Mouse (Mus musculus) midbrain, embryonic 16.5 days (tissue): Measurements from ENCODE around the gene Vmn1r220. TPM values are rescaled to one million over a fixed set of nuclear protein-coding genes. Genes with fewer than 3 reads are reported as not detected.
"Not testable (repeated sequence)": the region's sequence is repeated elsewhere in the genome, so short reads cannot be mapped to it uniquely, and the experiment has no call there.

Experiments used
- ATAC-seq: fragments of 200-750 bp; cut with Nextera tagmentation; 2 replicates; pipeline ENCODE4 v1.8.0; 2017; ENCODE audit warnings: moderate TSS enrichment
- H3K27ac ChIP-seq: fragments of 300-500 bp; sonication (generic); 2 replicates; pipeline ENCODE4 v1.5.1; 2014; ENCODE audit warnings: mild to moderate bottlenecking, low read length, mixed read lengths
- H3K27me3 ChIP-seq: fragments of 300-500 bp; sonication (generic); 2 replicates; pipeline ENCODE4 v1.6.1; 2014; ENCODE audit warnings: low read depth, low read length, mixed read lengths; ENCODE audit not compliant: control insufficient read depth, insufficient read depth
- H3K36me3 ChIP-seq: fragments of 300-500 bp; sonication (generic); 2 replicates; pipeline ENCODE4 v1.6.1; 2014; ENCODE audit warnings: mild to moderate bottlenecking, low read length, moderate library complexity, mixed read lengths; ENCODE audit not compliant: control insufficient read depth, insufficient read depth
- H3K4me1 ChIP-seq: fragments of 300-500 bp; sonication (generic); 2 replicates; pipeline ENCODE4 v1.6.1; 2014; ENCODE audit warnings: mild to moderate bottlenecking, low read length, mixed read lengths; ENCODE audit not compliant: control insufficient read depth, insufficient read depth
- H3K4me2 ChIP-seq: fragments of 300-500 bp; sonication (generic); 2 replicates; pipeline ENCODE4 v1.6.1; 2014; ENCODE audit warnings: mild to moderate bottlenecking, low read length, mixed read lengths
- H3K4me3 ChIP-seq: fragments of 300-500 bp; sonication (generic); 2 replicates; pipeline ENCODE4 v1.5.1; 2014; ENCODE audit warnings: low read depth, mild to moderate bottlenecking, low read length, moderate library complexity, mixed read lengths
- H3K9ac ChIP-seq: fragments of 300-500 bp; sonication (generic); 2 replicates; pipeline ENCODE4 v1.6.1; 2014; ENCODE audit warnings: low read depth, low read length, mixed read lengths
- H3K9me3 ChIP-seq: fragments of 300-500 bp; sonication (generic); replicated peaks from 2 replicates; pipeline ENCODE4 v1.6.1; 2014; ENCODE audit warnings: mild to moderate bottlenecking, low read length, mixed read lengths; ENCODE audit not compliant: control insufficient read depth, poor library complexity, severe bottlenecking
- WGBS: fragments of 180-500 bp; shearing (Covaris S2); extraction: QIAGEN DNeasy Blood & Tissue Kit; methylation state at CpG from one replicate; pipeline ENCODE4 v1.1.7; 2014; 5-methylcytosine and 5-hydroxymethylcytosine counted together
- polyA plus RNA-seq: library from polyadenylated mRNA; unstranded; fragments of >200 nt; fragmentation: Nextera tagmentation; extraction: Ambion mirVana; gene quantifications from 2 replicates; pipeline ENCODE4 v1.2.1, GENCODE M21; 2015

Vmn1r220 gene
- not detected in 2 replicates for polyA plus RNA-seq

DNA sequence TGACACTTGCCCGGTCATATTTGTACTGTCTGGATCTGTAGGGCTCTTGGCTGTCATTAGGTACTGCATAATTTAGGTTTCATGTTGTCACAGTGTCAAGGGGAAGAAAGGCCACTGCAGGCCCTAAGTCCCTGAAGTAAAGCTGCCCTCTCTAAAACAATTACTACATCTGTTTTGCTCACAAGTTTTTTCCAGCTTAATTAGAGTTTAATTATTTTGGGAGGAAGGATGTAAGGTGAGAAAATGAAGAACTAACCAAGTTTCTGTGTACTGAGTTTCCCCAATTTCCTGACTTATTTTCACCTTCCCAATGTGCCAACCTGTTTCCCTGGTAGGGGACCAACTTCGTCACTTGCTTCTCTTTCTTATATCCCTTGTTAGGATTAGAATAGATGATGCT, at the start of gene Vmn1r220:
Vmn1r220 (minus strand) TSS at position 101 of the 400 bp plus-strand sequence.
- Histone ChIP-seq H3K9me3 (no peaks in the 10 kb centered on the region), H3K4me2 (no peak within 1 kb of the TSS), H3K9ac (no peak within 1 kb of the TSS), H3K27me3 (no peaks in the 10 kb centered on the region), H3K4me1 (no peaks in the 10 kb centered on the region), H3K4me3 (no peak within 1 kb of the TSS), H3K27ac (no peak within 1 kb of the TSS), H3K36me3 (no peaks in the 10 kb centered on the region)
- 85% methylated on average over 2 of the region's 2 CpGs for WGBS
- ATAC-seq = no peak

DNA sequence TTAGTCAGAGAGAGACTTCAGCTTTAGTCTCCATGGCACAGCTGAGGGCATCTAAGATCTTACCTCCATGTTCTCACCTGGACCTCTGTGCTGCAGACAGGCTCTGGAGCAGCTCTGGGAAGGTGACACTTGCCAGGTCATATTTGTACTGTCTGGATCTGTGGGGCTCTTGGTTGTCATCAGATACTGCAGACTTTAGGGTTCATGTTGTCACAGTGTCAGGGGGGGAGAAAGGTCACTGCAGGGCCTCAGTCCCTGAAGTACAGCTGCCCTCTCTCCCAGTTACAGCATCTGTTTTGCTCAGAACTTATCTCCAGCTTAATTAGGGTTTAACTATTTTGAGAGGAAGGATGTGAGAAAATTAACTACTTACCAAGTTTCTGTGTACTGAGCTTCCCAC, 48.1 kb upstream of the Vmn1r220 start, which contains the start of gene Vmn1r222:
Vmn1r222 (minus strand) TSS at position 101 of the 400 bp plus-strand sequence.
- H3K4me3 ChIP-seq, H3K4me2 ChIP-seq, ATAC-seq, H3K27ac ChIP-seq, H3K27me3 ChIP-seq, H3K4me1 ChIP-seq, H3K9me3 ChIP-seq, H3K9ac ChIP-seq, H3K36me3 ChIP-seq: not testable (repeated sequence)

DNA sequence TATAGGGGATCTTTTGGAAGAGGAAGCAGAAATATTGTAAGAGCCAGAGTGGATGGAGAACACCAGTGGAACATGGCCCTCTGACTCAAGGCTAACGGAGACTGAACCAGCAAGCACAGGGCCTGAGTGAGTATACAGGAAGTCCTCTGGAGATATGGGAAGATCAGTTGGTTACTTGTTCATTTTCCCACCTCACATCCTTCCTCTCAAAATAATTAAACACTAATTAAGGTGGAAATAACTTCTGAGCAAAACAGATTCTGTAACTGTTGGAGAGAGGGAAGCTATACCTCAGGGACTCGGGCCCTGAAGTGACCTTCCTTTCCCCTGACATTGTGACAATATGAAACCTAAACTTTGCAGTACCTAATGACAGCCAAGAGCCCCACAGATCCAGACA, 26.1 kb upstream of the Vmn1r220 start, which contains the start of gene Vmn1r221:
Vmn1r221 (plus strand) TSS at position 301 of the 400 bp plus-strand sequence.
- H3K4me2 ChIP-seq, H3K4me1 ChIP-seq, H3K9ac ChIP-seq, H3K27me3 ChIP-seq, H3K36me3 ChIP-seq, H3K27ac ChIP-seq, H3K4me3 ChIP-seq, ATAC-seq, H3K9me3 ChIP-seq: not testable (repeated sequence)
- 93% methylated on average over 2 of the region's 2 CpGs for WGBS

DNA sequence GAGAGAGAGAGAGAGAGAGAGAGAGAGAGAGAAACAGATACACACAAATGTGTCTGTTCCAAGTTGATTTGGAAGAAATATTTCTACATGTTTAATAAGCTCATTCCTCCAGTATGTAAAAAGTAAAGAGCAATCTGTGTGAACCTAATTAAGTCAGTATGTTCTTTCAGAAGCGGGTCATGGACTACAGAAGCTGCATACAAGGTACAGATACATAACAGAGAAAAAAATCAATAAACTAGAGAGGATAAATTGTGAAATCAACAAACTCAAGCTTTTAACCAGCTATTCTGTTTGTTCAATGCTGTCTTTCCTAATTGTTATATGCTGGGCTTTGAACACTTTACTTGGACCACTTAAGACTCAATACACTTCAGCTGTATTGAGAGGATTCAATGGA, 16.1 kb upstream of the Vmn1r220 start:
- H3K27ac ChIP-seq, H3K36me3 ChIP-seq, H3K9me3 ChIP-seq, H3K27me3 ChIP-seq, H3K9ac ChIP-seq, ATAC-seq, H3K4me3 ChIP-seq, H3K4me2 ChIP-seq, H3K4me1 ChIP-seq: not testable (repeated sequence)
- WGBS = 75% methylated on average over 1 of the region's 1 CpGs

DNA sequence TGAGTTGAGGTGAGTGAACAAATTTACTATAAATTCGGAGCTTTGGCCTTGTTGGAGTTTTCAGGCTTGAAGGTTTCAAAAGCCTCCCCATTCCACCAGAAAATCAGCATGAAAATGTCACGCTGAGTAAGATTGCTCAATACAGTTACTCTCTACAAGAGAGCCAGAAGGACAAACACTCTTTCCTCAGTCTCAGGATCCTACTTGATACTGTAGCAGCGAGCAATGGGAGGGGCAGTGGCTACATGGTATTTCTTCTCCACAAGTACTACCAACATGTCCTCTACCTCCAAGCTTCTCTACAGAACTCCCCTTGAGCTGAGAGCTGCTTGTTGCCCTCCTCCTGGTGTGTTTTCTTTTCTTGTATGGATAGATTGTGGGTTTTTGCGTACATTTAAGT, 21.3 kb downstream of the Vmn1r220 start:
- H3K9me3 ChIP-seq, H3K4me1 ChIP-seq, H3K9ac ChIP-seq, ATAC-seq, H3K36me3 ChIP-seq, H3K27me3 ChIP-seq, H3K4me3 ChIP-seq, H3K27ac ChIP-seq, H3K4me2 ChIP-seq: not testable (repeated sequence)
- 87% methylated on average over 4 of the region's 4 CpGs for WGBS

DNA sequence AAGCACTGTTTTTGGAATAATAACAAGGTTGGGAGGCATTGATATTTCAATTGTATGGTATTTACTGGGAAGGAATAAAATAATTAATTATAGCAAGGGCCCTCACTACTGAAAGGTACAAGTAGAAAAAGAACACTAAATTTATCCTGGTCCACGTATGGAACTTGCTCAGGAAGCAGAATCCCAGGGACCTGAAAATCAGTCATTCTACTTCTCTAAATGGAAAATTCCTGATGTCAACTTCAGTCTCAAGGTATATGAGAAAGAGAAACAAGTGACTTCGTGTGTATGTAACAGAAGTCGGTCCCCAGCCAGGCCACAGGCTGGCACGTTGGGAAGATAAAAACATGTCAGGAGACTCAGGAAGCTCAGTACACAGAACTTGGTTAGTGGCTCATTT, 28.8 kb downstream of the Vmn1r220 start, which contains the start of gene Vmn1r219:
Vmn1r219 (plus strand) TSS at position 301 of the 400 bp plus-strand sequence.
- Histone ChIP-seq H3K9ac (no peak within 1 kb of the TSS), H3K27ac (no peak within 1 kb of the TSS), H3K9me3 (no peaks in the 10 kb centered on the region), H3K4me1 (no peaks in the 10 kb centered on the region), H3K36me3 (no peaks in the 10 kb centered on the region), H3K4me3 (no peak within 1 kb of the TSS), H3K27me3 (no peaks in the 10 kb centered on the region), H3K4me2 (no peak within 1 kb of the TSS)
- no peak for ATAC-seq
- 88% methylated on average over 4 of the region's 4 CpGs for WGBS

DNA sequence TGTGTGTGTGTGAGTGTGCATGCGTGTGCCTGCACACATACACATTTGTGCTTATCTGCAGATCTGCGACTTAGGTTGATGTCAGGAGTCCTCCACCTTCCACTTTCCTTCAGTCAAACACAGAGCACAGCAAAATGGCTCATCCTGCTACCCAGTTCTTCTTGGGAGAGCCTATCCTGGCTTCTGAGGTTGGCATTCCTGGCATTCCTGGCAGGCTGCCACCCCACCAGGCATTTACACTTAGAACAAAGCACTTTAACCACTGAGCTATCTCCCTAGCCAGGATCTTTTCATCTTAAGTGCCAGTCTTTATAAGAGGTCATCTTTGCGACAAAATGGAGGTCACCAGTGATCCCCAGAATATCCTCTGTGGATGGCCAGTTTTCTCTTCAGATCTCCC, 29.9 kb downstream of the Vmn1r220 start:
- no peak overlapping the region for H3K27ac ChIP-seq
- WGBS = 73% methylated on average over 3 of the region's 3 CpGs
- no peak overlapping the region for H3K4me2 ChIP-seq

DNA sequence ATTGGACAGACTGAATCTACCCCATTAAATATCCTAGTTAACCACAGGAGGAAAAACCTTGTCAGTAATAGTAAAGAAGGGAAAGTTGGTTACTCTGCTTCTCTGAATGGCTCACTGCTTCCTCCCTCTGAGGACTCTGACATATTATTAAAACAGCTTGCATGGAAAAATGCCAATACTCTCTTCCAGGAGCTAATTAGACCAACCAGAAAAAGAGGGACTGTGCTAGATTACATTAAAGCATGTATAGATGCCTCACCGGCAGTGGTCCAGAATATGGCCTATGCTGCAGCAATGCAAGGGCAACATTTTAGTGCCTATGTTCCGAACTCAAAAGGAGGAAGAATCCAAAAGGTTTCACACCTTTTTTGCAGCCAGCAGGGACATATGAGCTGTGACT, 48.9 kb downstream of the Vmn1r220 start:
- Histone ChIP-seq H3K4me3 (no peak overlapping the region), H3K9me3 (no peaks in the 10 kb centered on the region), H3K4me2 (no peak overlapping the region), H3K27me3 (no peaks in the 10 kb centered on the region), H3K4me1 (no peaks in the 10 kb centered on the region), H3K36me3 (no peaks in the 10 kb centered on the region), H3K27ac (no peak overlapping the region), H3K9ac (no peak overlapping the region)
- 91% methylated on average over 2 of the region's 2 CpGs for WGBS
- no peak for ATAC-seq

More for the DNA sequence above, 29.9 kb downstream of the Vmn1r220 start:
- no peak overlapping the region for H3K9ac ChIP-seq
- no peak overlapping the region for H3K4me3 ChIP-seq
- no peaks in the 10 kb centered on the region for H3K4me1 ChIP-seq
- no peaks in the 10 kb centered on the region for H3K9me3 ChIP-seq
- no peak for ATAC-seq
- no peaks in the 10 kb centered on the region for H3K36me3 ChIP-seq
- H3K27me3 ChIP-seq = no peaks in the 10 kb centered on the region

DNA sequence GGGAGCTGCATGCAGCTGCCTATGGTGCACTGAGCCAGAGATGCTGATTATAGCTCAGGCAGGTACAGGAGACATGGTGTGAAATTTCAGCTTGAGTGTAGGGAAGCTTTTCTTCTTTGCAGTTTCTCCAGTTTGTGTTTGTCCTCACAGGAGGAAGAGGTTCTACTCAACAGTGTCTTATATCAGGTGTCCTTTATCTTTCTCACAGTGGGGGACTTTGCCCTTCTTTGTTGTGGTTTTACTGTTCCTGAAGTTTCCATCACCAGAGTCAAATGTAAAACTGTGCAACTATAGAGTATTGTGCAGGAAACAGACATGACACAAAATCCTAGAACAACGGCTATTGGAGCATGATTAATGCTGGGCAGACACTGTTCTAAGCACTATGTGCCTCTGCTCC, 54.3 kb downstream of the Vmn1r220 start:
- Histone ChIP-seq H3K9ac (no peak overlapping the region), H3K4me2 (no peak overlapping the region), H3K4me1 (no peaks in the 10 kb centered on the region), H3K27me3 (no peaks in the 10 kb centered on the region), H3K27ac (no peak overlapping the region), H3K9me3 (no peaks in the 10 kb centered on the region), H3K36me3 (no peaks in the 10 kb centered on the region), H3K4me3 (no peak overlapping the region)
- 74% methylated on average over 1 of the region's 1 CpGs for WGBS
- 0 out of 2 replicates have a peak, but pooled peaks have one; percentile 14 for ATAC-seq
